In genomic region chr19:45895726-45896125, GRCm38 (mm10) we compare ENCODE assay signal across 26 mouse cellular contexts.
"Had no signal": no experiment of that assay in that cellular context is flagged by ENCODE, and none has a peak within 500 bp of the region (broad histone marks: within the 10 kb centered on the region; RNA-seq: fewer than 3 reads in every experiment).

No protein-coding gene starts in this region.

- H3K4me3 ChIP-seq: kidney, embryonic 15.5 days; left cerebral cortex, adult 2 months; limb, embryonic 10.5 days; limb, embryonic 13.5 days; liver, embryonic 12.5 days; liver, embryonic 15.5 days; lung, embryonic 15.5 days; megakaryocyte, embryonic 14.5 days; midbrain, embryonic 10.5 days; neural tube, embryonic 12.5 days; neural tube, embryonic 15.5 days had no signal

- H3K27ac ChIP-seq: kidney, embryonic 15.5 days; left cerebral cortex, adult 2 months; limb, embryonic 10.5 days; limb, embryonic 13.5 days; liver, embryonic 12.5 days; liver, embryonic 15.5 days; lung, embryonic 15.5 days; midbrain, embryonic 10.5 days; neural tube, embryonic 12.5 days; neural tube, embryonic 15.5 days; stomach, postnatal 0 days had no signal

- H3K4me1 ChIP-seq: limb, embryonic 10.5 days; limb, embryonic 13.5 days; liver, embryonic 12.5 days; liver, embryonic 15.5 days; lung, embryonic 15.5 days; megakaryocyte, embryonic 14.5 days; midbrain, embryonic 10.5 days; neural tube, embryonic 12.5 days had no signal

- DNase-seq: kidney, adult 8-10 months; kidney, postnatal 10 days; kidney, postnatal 36 days; layer of hippocampus, postnatal 36 days; liver; lung, adult 18-20 months; lung, postnatal 10 days; lung, postnatal 36 days; midbrain, embryonic 14.5 days; right cerebral cortex, adult 18-20 months; right cerebral cortex, postnatal 14 days; right cerebral cortex, postnatal 4 days; thymus, adult 2 months; thymus, postnatal 25 days had no signal
